9 mouse cellular contexts compared by ENCODE assay signal in genomic region chr9:11435019-11435418, GRCm38 (mm10).
A peak's percentile ranks its signal among the peaks of the same experiment; 100 is the strongest.
DNase-seq lines count a peak whose midpoint lies in the region; ATAC-seq lines count a peak whose summit lies in the region.
"Had no signal": no experiment of that assay in that cellular context is flagged by ENCODE, and none has a peak within 500 bp of the region (broad histone marks: within the 10 kb centered on the region; RNA-seq: fewer than 3 reads in every experiment).

No protein-coding gene starts in this region.

- no peaks in the 10 kb centered on the region for H3K27me3 ChIP-seq in hindbrain, embryonic 11.5 days (ENCODE audit: control insufficient read depth, insufficient read depth, low read length)
- H3K27me3 ChIP-seq in hindbrain, embryonic 16.5 days (replicated peaks; ENCODE audit: control insufficient read depth, insufficient read depth, low read length) = no peaks in the 10 kb centered on the region
- H3K27me3 ChIP-seq: limb, embryonic 15.5 days had no signal

- no peak for ATAC-seq in hindbrain, embryonic 11.5 days (ENCODE audit: low FRiP score)
- ATAC-seq in hindbrain, embryonic 16.5 days = no peak

- H3K4me2 ChIP-seq in hindbrain, embryonic 11.5 days (replicated peaks; ENCODE audit: low read depth, low read length) = no peak overlapping the region
- no peak overlapping the region for H3K4me2 ChIP-seq in hindbrain, embryonic 16.5 days (ENCODE audit: low read length)
- H3K4me2 ChIP-seq: limb, embryonic 15.5 days had no signal

- H3K4me1 ChIP-seq in hindbrain, embryonic 11.5 days (replicated peaks; ENCODE audit: control insufficient read depth, insufficient read depth, low read length) = no peaks in the 10 kb centered on the region
- no peaks in the 10 kb centered on the region for H3K4me1 ChIP-seq in hindbrain, embryonic 16.5 days (ENCODE audit: control insufficient read depth, insufficient read depth, low read depth, low read length)
- H3K4me1 ChIP-seq: limb, embryonic 15.5 days had no signal

- no peaks in the 10 kb centered on the region for H3K9me3 ChIP-seq in hindbrain, embryonic 11.5 days (ENCODE audit: control insufficient read depth, low read length)
- no peaks in the 10 kb centered on the region for H3K9me3 ChIP-seq in hindbrain, embryonic 16.5 days (ENCODE audit: control insufficient read depth, low read length)
- H3K9me3 ChIP-seq: limb, embryonic 15.5 days had no signal

- H3K27ac ChIP-seq in hindbrain, embryonic 11.5 days (ENCODE audit: low read depth, low read length) = no peak overlapping the region
- H3K27ac ChIP-seq in hindbrain, embryonic 16.5 days (ENCODE audit: low read depth, low read length) = no peak overlapping the region
- H3K27ac ChIP-seq: limb, embryonic 15.5 days had no signal

- peak; percentile 27 for DNase-seq in hindbrain, embryonic 11.5 days (ENCODE audit: low spot score)
- DNase-seq in urinary bladder, postnatal 25 days (ENCODE audit: low spot score) = peak; percentile 28
- DNase-seq in urinary bladder, postnatal 4 days (ENCODE audit: low spot score in 2 of 2) = no peak
- peak; percentile 64 to 73 for DNase-seq in cerebellum, postnatal 10 days
- DNase-seq in kidney, postnatal 4 days = peak; percentile 32 to 41
- peak; percentile 8 to 47 for DNase-seq in thymus, postnatal 10 days (ENCODE audit: low spot score in 2 of 2)
- DNase-seq in heart, postnatal 36 days = no peak

- intact Hi-C loops in heart, postnatal 36 days (cut with DNase I) = no loop called here

- H3K9ac ChIP-seq in hindbrain, embryonic 11.5 days (ENCODE audit: low read depth, low read length) = no peak overlapping the region
- no peak overlapping the region for H3K9ac ChIP-seq in hindbrain, embryonic 16.5 days (ENCODE audit: low read depth, low read length)
- H3K9ac ChIP-seq: limb, embryonic 15.5 days had no signal

- no peak overlapping the region for H3K4me3 ChIP-seq in hindbrain, embryonic 11.5 days (ENCODE audit: low read depth, low read length)
- H3K4me3 ChIP-seq in hindbrain, embryonic 16.5 days (ENCODE audit: low read length) = no peak overlapping the region
- H3K4me3 ChIP-seq: limb, embryonic 15.5 days had no signal

- 40% methylated on average over 2 of the region's 2 CpGs for WGBS in hindbrain, embryonic 11.5 days
- 41% methylated on average over 2 of the region's 2 CpGs for WGBS in hindbrain, embryonic 16.5 days

- no peaks in the 10 kb centered on the region for H3K36me3 ChIP-seq in hindbrain, embryonic 11.5 days (ENCODE audit: control insufficient read depth, insufficient read depth, low read length)
- H3K36me3 ChIP-seq in hindbrain, embryonic 16.5 days (ENCODE audit: control insufficient read depth, insufficient read depth, low read length) = no peaks in the 10 kb centered on the region
- H3K36me3 ChIP-seq: limb, embryonic 15.5 days had no signal

Comparison
In these comparisons a context has a peak if more than half of its experiments do, and no peak if none do; other contexts are left out.
1. DNase-seq: peak in hindbrain, embryonic 11.5 days (single experiment), urinary bladder, postnatal 25 days (single experiment), cerebellum, postnatal 10 days (2 of 2), kidney, postnatal 4 days (2 of 2) and thymus, postnatal 10 days (2 of 2); none in urinary bladder, postnatal 4 days (0 of 2) and heart, postnatal 36 days (0 of 2).